Mouse (Mus musculus) C2C12 (cell line): ENCODE results near the gene Ccdc71. TPM values are rescaled to one million over a fixed set of nuclear protein-coding genes. Genes with fewer than 3 reads are reported as not detected.
A peak's percentile ranks its signal among the peaks of the same experiment; 100 is the strongest.

ENCODE experiments used
- H3K27me3 ChIP-seq: one replicate; pipeline ENCODE4 v1.6.1; 2011; ENCODE audit not compliant: control insufficient read depth, insufficient read depth, insufficient read length
- H3K36me3 ChIP-seq: one replicate; pipeline ENCODE4 v1.6.1; 2011; ENCODE audit not compliant: control insufficient read depth, insufficient read depth
- H3K4me3 ChIP-seq: one replicate; pipeline ENCODE4 v1.5.1; 2011; ENCODE audit warnings: mild to moderate bottlenecking, control low read depth; ENCODE audit not compliant: poor library complexity, insufficient read depth, severe bottlenecking
- H3K79me2 ChIP-seq: one replicate; pipeline ENCODE4 v1.6.1; 2011; ENCODE audit not compliant: control insufficient read depth, insufficient read depth
- H3K79me3 ChIP-seq: one replicate; pipeline ENCODE4 v1.6.1; 2011; ENCODE audit warnings: low read depth, control low read depth
- H3ac ChIP-seq: one replicate; pipeline ENCODE3; 2011; ENCODE audit warnings: low read depth; ENCODE audit not compliant: control insufficient read depth, insufficient read length
- CEBPB ChIP-seq: IDR thresholded peaks from one replicate; pipeline ENCODE4 v1.6.1; 2011; ENCODE audit warnings: low read depth, mild to moderate bottlenecking, control low read depth, moderate library complexity
- CTCF ChIP-seq: IDR thresholded peaks from one replicate; pipeline ENCODE4 v1.5.1; 2011; ENCODE audit not compliant: control insufficient read depth, insufficient read depth, insufficient read length
- FOSL1 ChIP-seq: IDR thresholded peaks from one replicate; pipeline ENCODE4 v1.8.0; 2011; ENCODE audit warnings: mild to moderate bottlenecking, low read length; ENCODE audit not compliant: poor library complexity, insufficient read depth, severe bottlenecking
- MAX ChIP-seq: IDR thresholded peaks from one replicate; pipeline ENCODE4 v1.6.1; 2011; ENCODE audit warnings: mild to moderate bottlenecking, control low read depth
- MYOD1 ChIP-seq: IDR thresholded peaks from one replicate; pipeline ENCODE4 v1.6.1; 2011; ENCODE audit warnings: low read depth; ENCODE audit not compliant: control insufficient read depth, insufficient read length
- MYOG ChIP-seq: IDR thresholded peaks from one replicate; pipeline ENCODE4 v1.6.1; 2011; ENCODE audit not compliant: control insufficient read depth, insufficient read length; ENCODE audit errors: extremely low read depth
- USF1 ChIP-seq: IDR thresholded peaks from one replicate; pipeline ENCODE4 v1.6.1; 2011; ENCODE audit warnings: low read depth, mild to moderate bottlenecking, control low read depth, moderate library complexity
- long read RNA-seq, 2 experiments: library from polyadenylated mRNA; unstranded; transcript quantifications; one replicate each; pipeline ENCODE4 v2.0.0; 2019 to 2020
- polyA plus RNA-seq: library from polyadenylated mRNA; unstranded; fragments of >200 nt; fragmentation: generic; extraction: Trizol; gene quantifications from one replicate; pipeline ENCODE4 v1.2.1, GENCODE M21; 2012; ENCODE audit warnings: missing spikeins

Ccdc71 gene
- 35.2 TPM for polyA plus RNA-seq
- long read RNA-seq, experiment 1, transcript Ccdc71-201 (2 exons, 3,092 nt) = major isoform, 17 of 23 reads
- long read RNA-seq, experiment 1, partial matches to known transcripts = 0 of 23 reads
- long read RNA-seq, experiment 1, other reads (novel, unspliced or antisense) = 5 of 23 reads
- long read RNA-seq, experiment 2, transcript Ccdc71-201 (2 exons, 3,092 nt) = major isoform, 51 of 53 reads
- long read RNA-seq, experiment 2, partial matches to known transcripts = 0 of 53 reads
- long read RNA-seq, experiment 2, other reads (novel, unspliced or antisense) = 1 of 53 reads

DNA sequence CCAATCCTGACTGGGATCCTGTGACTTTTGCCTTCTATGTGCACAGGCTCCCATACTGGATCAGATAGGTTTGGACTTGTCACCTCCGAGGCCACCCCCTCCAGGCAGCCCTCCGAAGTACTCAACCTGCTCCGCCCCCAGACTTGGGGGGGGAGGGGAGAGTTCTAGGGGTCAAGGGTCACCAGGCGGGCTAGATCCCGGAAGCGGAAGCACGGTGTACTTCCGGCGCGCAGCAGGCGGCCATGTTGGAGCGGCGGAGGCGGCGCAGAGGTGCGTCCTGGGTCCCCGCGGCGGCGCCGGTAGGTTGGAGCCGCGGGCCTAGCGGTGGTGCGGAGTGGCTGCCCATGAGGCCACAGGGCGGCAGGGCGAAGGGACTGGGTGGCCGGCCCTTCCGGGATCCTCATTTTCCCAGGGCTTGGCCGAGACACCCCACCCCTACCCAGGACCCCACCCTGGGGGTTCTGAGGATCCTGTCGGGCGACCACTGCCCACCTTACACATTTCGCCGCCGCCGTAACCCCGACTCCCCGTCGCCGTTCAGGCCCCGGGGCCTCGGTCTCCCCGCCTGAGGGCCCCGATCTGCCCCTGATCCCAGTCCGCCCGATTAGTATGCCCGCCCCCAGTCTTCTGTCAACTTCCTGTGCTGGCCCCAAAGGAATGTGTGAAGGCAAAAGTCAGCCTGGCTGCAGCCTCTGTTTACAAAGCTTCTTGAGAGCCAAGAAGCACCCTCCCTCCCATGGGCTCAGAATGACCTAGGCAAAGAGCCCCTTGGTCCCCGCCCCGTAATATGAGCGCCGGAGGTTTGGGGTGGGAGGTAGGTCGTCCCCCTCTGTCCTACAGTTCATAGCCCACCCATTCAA is at the start of gene Ccdc71:
Ccdc71 (plus strand) TSS at position 209 of the 860 bp plus-strand sequence.
- Histone ChIP-seq H3K36me3 (peaks cover 18% of the 10 kb centered on the region), H3K4me3 (peak within 1 kb of the TSS; percentile 92), H3ac (peak within 1 kb of the TSS; percentile 57), H3K79me3 (peaks cover 18% of the 10 kb centered on the region), H3K79me2 (peaks cover 39% of the 10 kb centered on the region), H3K27me3 (no peaks in the 10 kb centered on the region)
- no peak for TF ChIP-seq MYOG

- TF ChIP-seq MAX (no peak), USF1 (no peak), CTCF (no peak), MYOD1 (no peak), MYOG (no peak), FOSL1 (no peak), CEBPB (no peak)
Observed at GRCm38 (mm10) chr9:108411381-108411942, 48.9 kb upstream of the Ccdc71 start.

GRCm38 (mm10) chr9:108412221-108412620 is 48.1 kb upstream of the Ccdc71 start:
- Histone ChIP-seq H3K4me3 (no peak overlapping the region), H3K79me3 (no peaks in the 10 kb centered on the region), H3K36me3 (no peaks in the 10 kb centered on the region), H3ac (no peak overlapping the region), H3K27me3 (no peaks in the 10 kb centered on the region), H3K79me2 (no peaks in the 10 kb centered on the region)
- no peak for TF ChIP-seq CEBPB
- no peak for TF ChIP-seq CTCF
- TF ChIP-seq USF1 = no peak

More at GRCm38 (mm10) chr9:108411381-108411942, 48.9 kb upstream of the Ccdc71 start:
- Histone ChIP-seq H3ac (no peak overlapping the region), H3K36me3 (no peaks in the 10 kb centered on the region), H3K79me2 (no peaks in the 10 kb centered on the region), H3K4me3 (no peak overlapping the region), H3K27me3 (no peaks in the 10 kb centered on the region), H3K79me3 (no peaks in the 10 kb centered on the region)

DNA sequence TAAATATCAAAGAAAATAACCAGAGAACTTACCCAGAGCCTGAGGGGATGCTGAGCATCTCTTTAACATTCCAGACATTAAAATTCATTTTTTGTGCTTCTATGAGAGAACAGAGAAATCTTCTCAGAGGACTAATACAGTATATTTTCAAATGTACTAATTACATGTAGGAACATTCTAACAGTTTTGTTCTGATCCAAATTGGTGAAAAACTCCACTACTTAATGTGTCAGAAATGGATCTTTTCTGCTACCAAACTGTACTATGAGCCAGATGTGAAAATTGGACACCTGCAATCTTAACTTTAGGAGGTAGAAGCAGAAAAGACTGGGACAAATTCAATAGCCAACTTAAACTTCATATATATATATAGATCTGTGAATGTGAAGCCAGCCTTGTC is 31.9 kb upstream of the Ccdc71 start, which contains the start of gene Ccdc36:
Ccdc36 (minus strand) TSS at position 101 of the 400 bp plus-strand sequence.
- no peaks in the 10 kb centered on the region for H3K79me3 ChIP-seq
- no peak within 1 kb of the TSS for H3ac ChIP-seq
- H3K27me3 ChIP-seq = peaks cover 3% of the 10 kb centered on the region
- no peaks in the 10 kb centered on the region for H3K36me3 ChIP-seq
- H3K4me3 ChIP-seq = no peak within 1 kb of the TSS
- H3K79me2 ChIP-seq = no peaks in the 10 kb centered on the region
- TF ChIP-seq MYOG = no peak
- TF ChIP-seq MAX = no peak
- no peak for TF ChIP-seq MYOD1
- no peak for TF ChIP-seq CEBPB
- TF ChIP-seq USF1 = no peak
- TF ChIP-seq CTCF = no peak
- no peak for TF ChIP-seq FOSL1

- Histone ChIP-seq H3K79me2 (no peaks in the 10 kb centered on the region), H3ac (no peak overlapping the region), H3K4me3 (no peak overlapping the region), H3K36me3 (no peaks in the 10 kb centered on the region), H3K27me3 (peaks cover 16% of the 10 kb centered on the region), H3K79me3 (no peaks in the 10 kb centered on the region)
- no peak for TF ChIP-seq MAX
- TF ChIP-seq FOSL1 = no peak
- no peak for TF ChIP-seq USF1
- TF ChIP-seq MYOD1 = no peak
- no peak for TF ChIP-seq CEBPB
Observed at GRCm38 (mm10) chr9:108431431-108432067, 28.8 kb upstream of the Ccdc71 start.
